Mouse (Mus musculus) Patski (cell line): Measurements from ENCODE around the gene Wdr82. TPM values are rescaled to one million over a fixed set of nuclear protein-coding genes. Genes with fewer than 3 reads are reported as not detected.
A peak's percentile ranks its signal among the peaks of the same experiment; 100 is the strongest.

Experiments used
- ATAC-seq: fragments of 100-300 bp; one replicate; pipeline ENCODE4 v1.8.0; 2021
- CTCF ChIA-PET: fragments of 350-600 bp; sonication (Branson Sonifier 250); formaldehyde crosslinking; loops from one replicate; lab custom pipeline; 2022; ENCODE audit warnings: inconsistent platforms; lab: Charles Lee
- POLR2A ChIA-PET: fragments of 350-600 bp; sonication (Branson Sonifier 250); formaldehyde crosslinking; loops from one replicate; lab custom pipeline; 2022; ENCODE audit warnings: antibody characterized with exemption, inconsistent platforms; lab: Charles Lee
- DNase-seq: peaks from one replicate; pipeline ENCODE4 v3.0.0-alpha.2; 2011; ENCODE audit warnings: low read depth, low spot score
- H3K27me3 ChIP-seq: fragments of 371-371 bp; one replicate; pipeline ENCODE4 v1.5.1; 2021
- CTCF ChIP-seq: fragments of 100-300 bp; IDR thresholded peaks from one replicate; pipeline ENCODE4 v1.5.1; 2021
- in situ Hi-C: fragments of 300-500 bp; cut with MboI; formaldehyde crosslinking; loops from 3 replicates; pipeline ENCODE4 v1.11.1; 2018; ENCODE audit warnings: low pct_unique_long_range_greater_than_20kb, mixed read lengths
- polyA plus RNA-seq: library from polyadenylated mRNA; unstranded; gene quantifications from one replicate; pipeline ENCODE4 v1.2.3, GENCODE M21; 2021

The Wdr82 gene
- 82.0 TPM for polyA plus RNA-seq

DNA sequence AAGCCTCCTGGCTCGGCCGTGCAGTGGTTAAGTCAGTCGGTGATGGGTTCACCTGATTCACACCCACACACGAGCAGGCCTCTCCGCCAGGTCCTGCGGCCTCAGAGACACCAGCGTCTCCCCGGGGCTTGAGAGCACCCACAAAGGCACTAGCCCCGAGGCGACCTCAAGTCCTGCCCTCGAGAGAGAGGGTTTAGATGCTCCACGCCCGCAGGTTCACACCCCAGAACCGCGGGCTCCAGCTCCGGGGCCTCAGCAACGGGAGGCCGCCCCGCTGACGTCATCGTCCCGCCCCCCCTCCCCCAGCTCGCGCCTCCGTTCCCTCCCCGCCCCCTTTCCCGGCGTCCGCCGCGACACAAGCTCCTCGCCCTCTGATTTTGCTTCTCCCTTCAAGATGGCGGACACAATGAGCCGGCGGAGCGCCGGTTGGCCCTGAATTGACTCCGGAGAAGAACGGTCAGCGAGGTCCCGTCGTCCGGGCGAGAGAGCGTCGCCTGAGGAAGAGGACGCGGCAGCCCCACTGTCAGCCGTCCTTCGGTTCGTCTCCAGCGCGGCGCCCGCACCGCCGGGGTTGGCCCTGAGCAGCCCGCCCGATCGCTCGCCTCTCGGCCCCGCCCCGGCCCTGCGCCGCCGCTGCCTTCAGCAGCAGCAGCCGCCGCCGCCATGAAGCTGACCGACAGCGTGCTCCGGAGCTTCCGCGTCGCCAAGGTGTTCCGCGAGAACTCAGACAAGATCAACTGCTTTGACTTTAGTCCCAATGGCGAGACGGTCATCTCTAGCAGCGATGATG, at the start of gene Wdr82:
Gene Wdr82, plus strand, starts transcription at position 373 of the 790 bp plus-strand sequence.
- peak; percentile 47 for DNase-seq
- H3K27me3 ChIP-seq = no peaks in the 10 kb centered on the region
- no peak for TF ChIP-seq CTCF
- POLR2A ChIA-PET = interaction anchor here (0.7 to 5.5 kb wide), 6 partner anchors 11 to 125 kb away, joined by 3 to 30 read pairs (median 5); partner anchors contain the start of genes Glyctk and Ppm1m
- peak; percentile 90 for ATAC-seq
- CTCF ChIA-PET = interaction anchor here (1.9 to 3.6 kb wide), 2 partner anchors 21 to 110 kb away, joined by 7 to 16 read pairs; partner anchors contain the start of gene Poc1a
- in situ Hi-C loops = no loop called here

DNA sequence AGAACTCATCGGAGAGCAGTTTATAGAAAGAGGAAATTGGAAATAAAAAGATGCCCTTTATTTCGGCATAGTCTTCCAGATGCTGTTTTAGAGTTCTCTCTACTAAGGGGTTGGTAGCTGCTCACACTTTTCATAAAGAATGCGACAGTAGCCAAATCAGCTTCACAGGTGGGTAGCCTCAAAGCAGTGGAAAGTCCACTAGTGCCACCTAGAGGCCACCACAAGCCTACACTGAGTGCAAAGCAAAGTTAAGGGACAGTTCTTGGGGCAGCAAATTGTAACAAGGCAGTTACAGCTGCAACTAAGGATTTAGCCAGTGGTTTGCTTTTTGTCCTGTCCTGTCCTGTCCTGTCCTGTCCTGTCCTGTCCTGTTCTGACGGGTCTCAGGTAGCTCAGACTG, 47.1 kb upstream of the Wdr82 start:
- in situ Hi-C loops = loop anchor here (25.0 kb wide), 1 partner anchor 436 kb away; no protein-coding TSS in a partner anchor
- peaks cover 8% of the 10 kb centered on the region for H3K27me3 ChIP-seq
- TF ChIP-seq CTCF = peak; percentile 69
- POLR2A ChIA-PET = no interaction called here
- DNase-seq = no peak
- CTCF ChIA-PET = interaction anchor here (0.9 to 2.3 kb wide), 6 partner anchors 9 to 263 kb away, joined by 3 to 12 read pairs (median 4); no protein-coding TSS in a partner anchor
- ATAC-seq = no peak

DNA sequence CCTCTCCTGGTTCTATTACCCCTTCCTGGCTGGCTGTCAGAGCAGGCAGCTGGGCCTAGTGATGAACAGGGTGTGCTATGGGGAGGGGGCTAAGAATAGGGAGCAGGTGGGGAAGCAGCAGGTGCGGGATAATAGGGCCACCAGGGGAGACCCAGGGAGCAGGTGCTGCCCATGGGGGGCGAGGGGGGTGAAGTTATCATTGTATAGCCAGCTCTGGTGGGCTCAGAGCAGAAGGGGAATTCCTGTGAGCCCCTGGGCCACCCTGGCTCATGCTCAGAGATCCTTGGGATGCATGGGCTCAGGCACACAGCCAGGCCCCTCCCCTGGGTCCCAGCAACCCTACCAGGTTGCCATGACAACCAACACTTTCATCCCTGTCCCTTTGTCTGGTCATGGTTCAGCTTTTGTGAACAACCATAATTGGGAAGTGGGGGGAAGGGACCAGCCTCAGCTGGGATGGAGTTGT, 43.9 kb upstream of the Wdr82 start:
- CTCF ChIA-PET = no interaction called here
- POLR2A ChIA-PET = no interaction called here
- in situ Hi-C loops = no loop called here
- ATAC-seq (no peak), DNase-seq (no peak)
- no peak for TF ChIP-seq CTCF
- no peaks in the 10 kb centered on the region for H3K27me3 ChIP-seq

DNA sequence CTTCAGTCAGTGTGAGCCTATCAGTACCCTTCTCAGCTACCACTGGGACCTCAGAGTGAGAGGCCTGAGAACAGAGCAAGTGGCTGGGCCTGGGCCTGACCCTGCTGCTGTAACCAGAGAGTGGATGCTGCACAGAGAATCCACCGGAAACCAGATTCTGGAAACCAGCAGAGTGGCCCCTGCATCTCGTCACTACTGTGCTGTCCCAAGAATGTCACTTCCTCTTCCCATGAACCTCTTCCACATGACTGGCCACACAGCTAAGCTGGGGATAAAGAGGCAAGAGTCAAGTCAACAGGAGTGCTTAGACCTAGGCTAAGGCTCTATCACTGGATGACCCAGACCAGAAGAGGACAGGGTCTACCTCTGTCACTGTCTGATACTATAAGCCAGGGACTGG, 41.7 kb upstream of the Wdr82 start:
- TF ChIP-seq CTCF = no peak
- ATAC-seq = no peak
- ChIA-PET POLR2A (no interaction called here), CTCF (interaction anchor here (1.0 kb wide), 2 partner anchors 9 to 28 kb away, joined by 3 read pairs; no protein-coding TSS in a partner anchor)
- no peaks in the 10 kb centered on the region for H3K27me3 ChIP-seq
- in situ Hi-C loops = no loop called here
- DNase-seq = no peak

GRCm38 (mm10) chr9:106130250-106130649, 40.5 kb upstream of the Wdr82 start:
- ATAC-seq (no peak), DNase-seq (no peak)
- CTCF ChIA-PET = no interaction called here
- TF ChIP-seq CTCF = no peak
- H3K27me3 ChIP-seq = no peaks in the 10 kb centered on the region
- in situ Hi-C loops = no loop called here
- POLR2A ChIA-PET = no interaction called here

DNA sequence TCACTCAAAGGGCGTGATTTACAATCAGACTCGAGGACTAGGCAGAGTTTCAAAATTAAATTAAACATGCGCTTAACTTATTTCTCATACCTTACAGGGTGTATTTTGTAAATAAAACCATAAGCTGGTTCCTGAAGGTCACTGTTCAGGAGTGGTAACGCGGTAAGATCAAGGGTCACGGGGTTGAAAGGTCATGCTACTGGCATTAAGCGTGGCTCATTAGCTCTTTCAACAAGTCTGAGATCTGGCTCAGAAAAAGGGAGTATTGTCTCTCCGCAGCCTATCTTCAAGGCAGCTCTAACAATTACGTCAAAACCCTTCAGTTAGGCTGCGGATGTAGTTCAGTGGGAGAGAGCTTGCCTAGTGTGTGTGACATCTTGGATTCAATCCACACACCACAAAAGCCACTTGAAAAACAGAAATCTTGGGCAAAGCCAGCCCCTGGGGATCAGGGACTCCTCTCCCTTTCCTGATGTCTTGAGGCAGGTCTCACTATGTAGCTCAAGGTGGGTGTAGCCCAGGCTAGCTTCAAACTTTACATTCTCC, 33.0 kb upstream of the Wdr82 start:
- ChIA-PET POLR2A (no interaction called here), CTCF (interaction anchor here (1.2 to 1.9 kb wide), 3 partner anchors 9 to 25 kb away, joined by 3 to 7 read pairs (median 3); no protein-coding TSS in a partner anchor)
- no peak for TF ChIP-seq CTCF
- DNase-seq (no peak), ATAC-seq (no peak)
- in situ Hi-C loops = no loop called here
- peaks cover 4% of the 10 kb centered on the region for H3K27me3 ChIP-seq

DNA sequence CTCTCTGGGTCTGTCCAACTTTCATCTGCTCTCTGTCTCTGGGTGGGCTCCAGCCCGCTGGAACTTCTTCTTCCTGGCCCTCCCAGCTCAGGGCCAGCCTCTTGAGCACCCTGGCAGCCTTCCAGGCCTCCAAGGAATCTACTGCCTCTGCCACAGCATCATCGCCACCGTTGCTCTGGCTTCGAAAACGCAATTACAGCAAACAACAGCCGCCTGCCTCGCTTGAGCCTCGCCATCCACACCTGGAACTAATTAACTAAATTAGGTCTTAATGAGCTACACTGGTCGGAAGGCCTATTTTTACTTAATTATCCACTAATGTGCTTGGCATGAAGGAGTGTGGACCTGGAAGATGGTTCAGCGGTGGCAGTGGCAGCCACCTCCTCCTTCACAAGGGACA, 31.0 kb upstream of the Wdr82 start:
- in situ Hi-C loops = no loop called here
- TF ChIP-seq CTCF = no peak
- ChIA-PET CTCF (no interaction called here), POLR2A (no interaction called here)
- DNase-seq (no peak), ATAC-seq (no peak)
- peaks cover 4% of the 10 kb centered on the region for H3K27me3 ChIP-seq

GRCm38 (mm10) chr9:106141955-106142354, 28.8 kb upstream of the Wdr82 start:
- H3K27me3 ChIP-seq = peaks cover 7% of the 10 kb centered on the region
- no peak for ATAC-seq
- CTCF ChIA-PET = no interaction called here
- POLR2A ChIA-PET = no interaction called here
- in situ Hi-C loops = no loop called here
- no peak for TF ChIP-seq CTCF
- DNase-seq = no peak

DNA sequence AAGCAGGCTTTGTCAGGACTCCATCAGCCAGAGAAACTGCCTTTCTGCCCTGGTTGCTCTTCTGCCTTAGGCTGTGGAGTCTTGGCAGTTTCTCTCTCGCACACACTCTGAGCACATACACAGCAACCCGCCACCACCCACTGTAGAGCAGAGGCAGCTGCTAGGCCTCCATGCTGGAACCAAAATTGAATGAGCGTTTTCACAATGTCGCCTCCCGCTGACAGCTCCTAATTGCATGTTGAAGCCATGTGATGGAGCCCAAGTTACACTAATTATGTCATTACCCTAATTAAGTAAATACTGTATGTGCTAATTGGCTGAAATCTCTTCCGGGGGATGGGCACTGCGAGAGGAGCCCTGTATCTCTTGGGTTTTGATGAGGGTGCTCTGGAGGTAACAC, 26.6 kb upstream of the Wdr82 start:
- peaks cover 24% of the 10 kb centered on the region for H3K27me3 ChIP-seq
- in situ Hi-C loops = no loop called here
- no peak for DNase-seq
- ATAC-seq = no peak
- TF ChIP-seq CTCF = no peak
- ChIA-PET CTCF (no interaction called here), POLR2A (no interaction called here)

GRCm38 (mm10) chr9:106145582-106145981, 25.1 kb upstream of the Wdr82 start:
- no peak for TF ChIP-seq CTCF
- POLR2A ChIA-PET = no interaction called here
- peaks cover 27% of the 10 kb centered on the region for H3K27me3 ChIP-seq
- CTCF ChIA-PET = interaction anchor here (1.6 kb wide), 1 partner anchor 33 kb away, joined by 4 read pairs; no protein-coding TSS in a partner anchor
- DNase-seq (no peak), ATAC-seq (no peak)
- in situ Hi-C loops = no loop called here

GRCm38 (mm10) chr9:106147281-106147680, 23.4 kb upstream of the Wdr82 start:
- ATAC-seq (no peak), DNase-seq (no peak)
- POLR2A ChIA-PET = no interaction called here
- no peak for TF ChIP-seq CTCF
- H3K27me3 ChIP-seq = peaks cover 27% of the 10 kb centered on the region
- in situ Hi-C loops = no loop called here
- CTCF ChIA-PET = no interaction called here
